Mouse (Mus musculus): ENCODE measurements at regions not wholly inside any gene's neighbourhood (a gene's known extent, or its start where the extent isn't known, plus 50 kb on each side); places are given as distances from the start of the nearest gene placed in this dataset.

GRCm38 (mm10) chr4:148337890-148338880 lies 50.4 kb upstream of the Disp3 start:
- no peaks in the 10 kb centered on the region for H3K36me3 ChIP-seq (ENCODE audit: control insufficient read depth, insufficient read depth, low read length)
- no peak overlapping the region for H3K27ac ChIP-seq (ENCODE audit: low read length)
- no peaks in the 10 kb centered on the region for H3K27me3 ChIP-seq (ENCODE audit: control insufficient read depth, insufficient read depth, low read length)
- H3K9me3 ChIP-seq (ENCODE audit: control insufficient read depth, low read depth, low read length), result no peaks in the 10 kb centered on the region
- 57% methylated on average over 13 of the region's 13 CpGs for WGBS
- H3K4me3 ChIP-seq (ENCODE audit: low read depth, low read length), result no peak overlapping the region
- no peak overlapping the region for H3K9ac ChIP-seq (replicated peaks; ENCODE audit: low read depth, low read length)
- H3K4me2 ChIP-seq (replicated peaks; ENCODE audit: low read depth, low read length), result no peak overlapping the region
- no peak for ATAC-seq (ENCODE audit: insufficient number of reproducible peaks, insufficient read depth, low FRiP score, low read depth)
- H3K4me1 ChIP-seq (ENCODE audit: control insufficient read depth, insufficient read depth, low read length), result no peaks in the 10 kb centered on the region

Data from stomach, embryonic 14.5 days (tissue).